Mouse (Mus musculus) WW6 (cell line): ENCODE results near the gene Pik3cd.
"Not testable (repeated sequence)": the region's sequence is repeated elsewhere in the genome, so short reads cannot be mapped to it uniquely, and the experiment has no call there.

Experiments used
- DNase-seq: peaks from one replicate; pipeline ENCODE4 v3.0.0-alpha.2; 2013; ENCODE audit warnings: low read depth, low spot score

The Pik3cd gene

GRCm38 (mm10) chr4:149650493-149651193 lies 51.7 kb downstream of the Pik3cd start:
- DNase-seq: peak; percentile 49

- no peak for DNase-seq
Observed at GRCm38 (mm10) chr4:149648031-149648805, 54.2 kb downstream of the Pik3cd start.

GRCm38 (mm10) chr4:149645761-149646160 lies 56.6 kb downstream of the Pik3cd start:
- DNase-seq: no peak

DNA sequence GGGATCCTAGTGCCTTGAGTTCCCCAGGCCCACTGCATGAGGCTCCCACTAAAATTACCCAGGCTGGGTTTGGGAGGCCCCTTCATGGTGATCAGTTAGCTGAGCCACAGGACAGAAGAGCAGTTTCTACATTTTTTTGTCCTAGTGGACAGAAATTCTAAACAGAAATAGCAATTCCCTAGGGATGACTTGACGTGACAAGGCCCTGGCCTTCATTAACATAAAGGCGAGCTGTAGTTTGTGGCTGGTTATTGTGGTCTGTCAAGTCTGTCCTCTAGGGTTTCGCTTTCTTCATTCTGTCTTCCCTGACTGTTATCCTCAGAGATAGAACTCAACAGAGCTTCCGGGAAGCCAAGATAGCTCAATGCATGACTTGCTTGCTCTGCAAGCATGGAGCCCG lies 60.4 kb downstream of the Pik3cd start:
- DNase-seq: no peak

DNA sequence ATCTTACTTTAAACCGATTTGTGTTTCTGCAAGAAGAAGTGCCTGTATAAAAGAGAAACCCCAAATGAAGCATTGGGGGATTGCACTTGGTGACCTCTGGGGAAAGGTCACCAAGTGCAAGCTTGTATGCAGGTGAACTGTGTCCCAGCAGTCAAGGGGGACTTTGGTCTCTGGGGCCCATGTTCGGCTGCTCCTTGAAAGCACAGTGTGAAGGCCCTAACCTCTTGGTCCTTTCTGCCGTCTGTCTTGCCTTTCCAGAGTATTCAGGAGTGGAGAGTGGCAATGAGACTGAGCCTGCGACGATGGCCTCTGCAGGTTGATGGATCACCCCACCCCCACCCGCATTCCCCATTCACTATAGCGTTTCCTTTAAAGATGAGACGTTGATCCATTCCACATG lies 61.0 kb downstream of the Pik3cd start:
- DNase-seq: no peak

GRCm38 (mm10) chr4:149640831-149641230 lies 61.5 kb downstream of the Pik3cd start:
- DNase-seq: no peak

GRCm38 (mm10) chr4:149637942-149638341 lies 64.4 kb downstream of the Pik3cd start:
- no peak for DNase-seq

DNA sequence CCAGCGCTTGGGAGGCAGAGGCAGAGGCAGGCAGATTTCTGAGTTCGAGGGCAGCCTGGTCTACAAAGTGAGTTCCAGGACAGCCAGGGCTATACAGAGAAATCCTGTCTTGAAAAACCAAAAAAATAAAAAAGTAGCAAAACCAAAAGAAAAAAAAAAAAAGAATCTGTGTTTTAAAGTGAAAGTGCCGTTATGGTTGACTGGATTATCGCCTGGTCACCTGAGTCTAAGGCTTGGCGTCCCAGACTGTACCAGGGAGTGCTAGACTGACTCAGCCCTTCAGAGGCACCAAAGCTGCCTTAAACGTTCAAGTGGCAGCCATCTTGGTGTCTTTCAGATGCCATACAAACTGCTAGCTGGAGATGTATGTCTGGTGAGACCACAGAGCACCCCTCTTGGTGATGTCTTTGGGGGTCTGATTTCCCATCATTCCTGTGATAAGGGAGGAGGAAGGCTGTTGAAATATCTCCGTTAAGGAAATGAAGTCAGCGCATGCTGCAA lies 66.4 kb downstream of the Pik3cd start:
- no peak for DNase-seq

DNA sequence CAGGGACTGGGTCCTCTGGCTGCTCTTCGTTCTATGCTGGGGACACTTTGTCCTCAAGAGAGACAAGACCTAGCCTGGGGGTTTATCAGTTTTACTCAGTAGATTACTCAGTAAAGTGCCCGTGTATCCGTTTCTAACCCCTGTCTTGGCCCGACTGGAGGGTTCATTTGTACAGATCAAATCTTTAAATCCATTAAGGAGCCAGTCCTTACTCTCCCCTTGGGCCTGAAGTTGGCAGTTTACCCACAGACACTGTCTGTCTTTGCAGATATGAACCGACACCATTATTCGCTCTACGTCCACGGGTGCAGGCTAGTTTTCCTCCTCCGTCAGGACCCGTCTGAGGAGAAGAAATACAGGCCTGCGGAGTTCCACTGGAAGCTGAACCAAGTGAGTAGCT lies 67.4 kb downstream of the Pik3cd start:
- no peak for DNase-seq

DNA sequence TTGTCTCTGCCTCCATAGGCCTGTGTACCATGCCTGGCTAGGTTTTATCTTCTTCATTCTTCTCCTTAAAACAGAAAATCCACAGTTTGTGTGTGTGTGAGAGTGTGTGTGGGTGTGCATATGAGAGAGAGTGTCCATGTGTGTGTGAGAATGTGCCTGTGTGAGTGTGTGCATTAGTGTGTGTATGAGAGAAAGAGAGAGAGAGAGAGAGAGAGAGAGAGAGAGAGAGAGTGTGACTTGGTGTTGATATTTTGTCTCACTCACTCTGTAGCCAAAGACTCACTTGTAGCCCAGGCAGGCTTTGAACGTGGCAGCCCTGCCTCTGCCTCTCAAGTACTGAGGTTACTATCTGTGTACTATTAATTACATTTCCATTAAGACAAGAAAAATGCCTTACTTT lies 68.2 kb downstream of the Pik3cd start:
- no peak for DNase-seq

- no peak for DNase-seq
Observed at GRCm38 (mm10) chr4:149632670-149633307, 69.6 kb downstream of the Pik3cd start.

DNA sequence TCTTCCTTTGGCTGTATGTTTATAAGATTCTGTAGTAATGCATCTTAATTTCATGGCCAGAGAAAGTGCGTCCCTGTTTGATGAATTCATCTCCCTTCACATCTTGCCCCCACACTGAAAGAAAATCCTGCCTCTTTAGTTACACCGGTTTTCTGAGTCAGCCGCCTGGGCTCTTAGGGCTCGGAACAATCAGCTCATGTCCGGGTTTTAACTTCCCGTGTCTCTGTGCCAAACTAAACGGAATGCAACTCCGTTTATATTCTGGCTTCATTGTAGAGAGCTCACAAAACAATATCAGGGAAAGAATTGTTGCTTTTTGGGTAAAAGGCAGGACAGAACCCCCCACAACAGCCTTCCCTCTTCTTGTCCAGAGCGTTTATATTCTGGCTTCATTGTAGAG lies 73.6 kb downstream of the Pik3cd start:
- DNase-seq: no peak

- no peak for DNase-seq
Observed at GRCm38 (mm10) chr4:149628372-149628771, 74.0 kb downstream of the Pik3cd start.

GRCm38 (mm10) chr4:149626809-149627208 lies 75.6 kb downstream of the Pik3cd start:
- no peak for DNase-seq

DNA sequence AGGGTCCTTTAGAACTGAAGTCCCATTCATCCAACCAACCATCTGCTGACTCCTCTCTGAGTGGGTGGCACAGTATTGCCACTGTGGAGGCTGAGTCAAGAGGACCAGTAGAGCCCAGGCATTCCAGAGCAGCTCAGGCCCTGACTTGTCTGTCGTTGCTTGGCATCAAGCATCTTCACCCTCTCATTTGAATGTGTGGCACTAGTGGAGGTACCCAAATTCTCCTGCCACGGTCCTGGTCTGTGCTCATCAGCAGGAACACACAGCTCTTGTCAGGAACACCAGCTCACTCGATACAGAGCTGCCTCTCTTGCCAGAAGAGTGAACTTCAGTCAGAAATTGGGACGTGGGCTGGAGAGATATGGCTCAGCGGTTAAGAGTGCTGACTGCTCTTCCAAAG lies 78.7 kb downstream of the Pik3cd start:
- DNase-seq: no peak

- DNase-seq: no peak
Observed at GRCm38 (mm10) chr4:149621286-149621685, 81.1 kb downstream of the Pik3cd start.

- DNase-seq: no peak
Observed at GRCm38 (mm10) chr4:149619988-149620387, 82.4 kb downstream of the Pik3cd start.

DNA sequence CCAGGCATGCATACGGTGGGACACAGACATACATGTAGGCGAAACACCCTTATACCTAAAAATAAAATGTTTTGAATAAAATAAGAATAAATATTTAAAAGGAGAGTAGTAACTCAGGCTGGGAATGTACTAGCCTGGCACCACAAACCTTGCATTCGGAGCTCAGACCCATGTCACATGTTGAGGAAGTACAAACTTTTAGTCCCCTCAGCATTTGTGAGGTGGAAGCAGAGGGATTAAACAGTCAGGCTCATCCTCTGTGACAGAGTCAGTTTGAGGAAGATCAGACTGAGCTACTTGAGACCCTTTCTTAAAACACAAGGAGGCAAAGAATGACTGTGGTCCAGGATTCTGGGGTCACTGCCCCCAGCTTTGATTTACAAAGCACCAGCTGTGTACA lies 85.4 kb downstream of the Pik3cd start:
- DNase-seq: not testable (repeated sequence)

DNA sequence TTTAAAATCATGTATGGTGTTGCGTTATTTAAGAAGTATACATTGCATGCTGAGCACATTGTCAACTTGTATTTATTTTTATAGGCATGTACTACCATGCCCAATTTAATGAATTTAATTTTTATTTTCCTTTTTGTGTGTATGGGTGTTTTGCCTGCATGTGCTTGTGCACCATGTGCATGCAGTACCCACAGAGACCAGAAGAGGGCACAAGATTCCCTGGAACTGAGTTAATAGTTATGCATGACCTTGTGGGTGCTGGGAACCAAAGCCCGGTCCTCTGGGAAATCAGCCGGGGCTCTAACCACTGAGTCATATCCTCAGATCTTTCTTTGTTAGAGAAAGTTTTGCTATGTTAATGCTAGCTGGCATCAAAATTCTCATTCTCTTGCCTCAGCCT lies 87.5 kb downstream of the Pik3cd start:
- no peak for DNase-seq

GRCm38 (mm10) chr4:149613497-149613896 lies 88.9 kb downstream of the Pik3cd start:
- not testable (repeated sequence) for DNase-seq

DNA sequence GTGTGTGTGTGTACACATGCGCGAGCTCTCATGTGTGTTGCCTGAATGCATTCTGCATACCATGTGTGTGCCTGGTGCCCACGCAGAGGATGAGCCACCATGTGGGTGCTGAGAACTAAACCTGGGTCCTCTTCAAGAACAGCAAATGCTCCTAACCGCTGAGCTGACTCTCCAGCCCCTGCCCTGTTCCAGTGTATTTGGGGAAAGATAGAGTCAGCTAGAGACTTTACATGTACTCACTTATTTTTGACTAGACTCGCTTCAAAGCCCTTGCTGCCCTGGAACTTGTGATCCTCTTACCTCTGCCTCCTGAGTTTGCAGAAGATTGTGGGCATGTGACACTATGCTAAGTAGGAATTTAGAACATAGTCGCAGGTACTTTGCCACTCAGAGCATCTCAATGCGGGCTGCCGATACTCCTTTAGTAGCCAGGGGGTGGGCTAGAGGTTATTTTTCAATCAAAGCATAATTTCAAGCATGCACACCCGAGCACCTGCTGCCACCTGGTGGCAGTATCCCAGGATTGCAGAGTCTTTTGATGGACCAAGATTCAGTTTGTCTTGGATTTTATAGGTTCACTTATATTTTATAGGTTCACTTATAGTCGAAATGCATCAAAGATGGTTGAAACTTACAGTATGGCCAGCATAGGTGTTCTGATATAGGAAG lies 90.9 kb downstream of the Pik3cd start:
- no peak for DNase-seq
